Mouse (Mus musculus): ENCODE results near the gene Ccdc15. TPM values are rescaled to one million over a fixed set of nuclear protein-coding genes. Genes with fewer than 3 reads are reported as not detected.
A peak's percentile ranks its signal among the peaks of the same experiment; 100 is the strongest.

Gene Ccdc15
- polyA plus RNA-seq, 1 experiment: 18.6 TPM

GRCm38 (mm10) chr9:37232201-37233195, 115.7 kb downstream of the Ccdc15 start:
- no peaks in the 10 kb centered on the region for H3K9me3 ChIP-seq (replicated peaks; ENCODE audit: control insufficient read depth, insufficient read depth, low read length, poor library complexity, severe bottlenecking)
- H3K9ac ChIP-seq (ENCODE audit: low read depth, poor library complexity, severe bottlenecking): no peak overlapping the region
- TF ChIP-seq POLR2A (IDR thresholded peaks at IDR 0.05; ENCODE audit: insufficient read depth, low read length) (no peak), CTCF (IDR thresholded peaks at IDR 0.05; ENCODE audit: low read depth, low read length) (no peak), EP300 (IDR thresholded peaks at IDR 0.05; ENCODE audit: insufficient read depth, low read depth, low read length) (no peak)
- no peak overlapping the region for H3K4me3 ChIP-seq (ENCODE audit: low read depth, low read length)
- no peaks in the 10 kb centered on the region for H3K4me1 ChIP-seq (ENCODE audit: control insufficient read depth, insufficient read depth, low read length)
- no peaks in the 10 kb centered on the region for H3K27me3 ChIP-seq (ENCODE audit: control insufficient read depth, insufficient read depth, low read length, poor library complexity, severe bottlenecking)
- no peak overlapping the region for H3K27ac ChIP-seq (ENCODE audit: insufficient read depth, low read length)
- no peaks in the 10 kb centered on the region for H3K36me3 ChIP-seq (ENCODE audit: control insufficient read depth, insufficient read depth, low read length, poor library complexity, severe bottlenecking)

GRCm38 (mm10) chr9:37230486-37231195, 117.6 kb downstream of the Ccdc15 start:
- Histone ChIP-seq H3K27ac (ENCODE audit: insufficient read depth, low read length) (no peak overlapping the region), H3K9me3 (replicated peaks; ENCODE audit: control insufficient read depth, insufficient read depth, low read length, poor library complexity, severe bottlenecking) (no peaks in the 10 kb centered on the region), H3K36me3 (ENCODE audit: control insufficient read depth, insufficient read depth, low read length, poor library complexity, severe bottlenecking) (no peaks in the 10 kb centered on the region), H3K4me1 (ENCODE audit: control insufficient read depth, insufficient read depth, low read length) (no peaks in the 10 kb centered on the region), H3K9ac (ENCODE audit: low read depth, poor library complexity, severe bottlenecking) (no peak overlapping the region), H3K4me3 (ENCODE audit: low read depth, low read length) (no peak overlapping the region), H3K27me3 (ENCODE audit: control insufficient read depth, insufficient read depth, low read length, poor library complexity, severe bottlenecking) (no peaks in the 10 kb centered on the region)
- TF ChIP-seq POLR2A (IDR thresholded peaks at IDR 0.05; ENCODE audit: insufficient read depth, low read length): no peak

GRCm38 (mm10) chr9:37229880-37230325, 118.3 kb downstream of the Ccdc15 start:
- H3K27me3 ChIP-seq (ENCODE audit: control insufficient read depth, insufficient read depth, low read length, poor library complexity, severe bottlenecking): no peaks in the 10 kb centered on the region
- H3K4me3 ChIP-seq (ENCODE audit: low read depth, low read length): no peak overlapping the region
- no peaks in the 10 kb centered on the region for H3K9me3 ChIP-seq (replicated peaks; ENCODE audit: control insufficient read depth, insufficient read depth, low read length, poor library complexity, severe bottlenecking)
- no peaks in the 10 kb centered on the region for H3K36me3 ChIP-seq (ENCODE audit: control insufficient read depth, insufficient read depth, low read length, poor library complexity, severe bottlenecking)
- no peaks in the 10 kb centered on the region for H3K4me1 ChIP-seq (ENCODE audit: control insufficient read depth, insufficient read depth, low read length)
- TF ChIP-seq CTCF (IDR thresholded peaks at IDR 0.05; ENCODE audit: low read depth, low read length) (peak; percentile 41), POLR2A (IDR thresholded peaks at IDR 0.05; ENCODE audit: insufficient read depth, low read length) (no peak)
- H3K27ac ChIP-seq (ENCODE audit: insufficient read depth, low read length): no peak overlapping the region
- H3K9ac ChIP-seq (ENCODE audit: low read depth, poor library complexity, severe bottlenecking): no peak overlapping the region

Other genes with a start within 250 kb of the Ccdc15 start
- 12.3 and 14.3 TPM in 2 replicates for gene Pknox2, start 201.0 kb downstream of the Ccdc15 start, polyA plus RNA-seq (2011; ENCODE audit: insufficient read depth, insufficient read length, low read depth, missing spikeins)
- 3.6 and 4.1 TPM in 2 replicates for gene Tmem218, start 140.2 kb downstream of the Ccdc15 start, polyA plus RNA-seq (2011; ENCODE audit: insufficient read depth, insufficient read length, low read depth, missing spikeins)
- 2.1 and 2.3 TPM in 2 replicates for gene Slc37a2, start 92.7 kb downstream of the Ccdc15 start, polyA plus RNA-seq (2011; ENCODE audit: insufficient read depth, insufficient read length, low read depth, missing spikeins)
- 0.22 and 0.84 TPM in 2 replicates for gene Hepacam, start 18.9 kb upstream of the Ccdc15 start, polyA plus RNA-seq (2011; ENCODE audit: insufficient read depth, insufficient read length, low read depth, missing spikeins)
- 0.64 TPM in 1 of 2 replicates, not detected in the other for gene Robo4, start 53.5 kb upstream of the Ccdc15 start, polyA plus RNA-seq (2011; ENCODE audit: insufficient read depth, insufficient read length, low read depth, missing spikeins)
- 1.5 and 1.7 TPM in 2 replicates for gene Robo3, start 84.8 kb upstream of the Ccdc15 start, polyA plus RNA-seq (2011; ENCODE audit: insufficient read depth, insufficient read length, low read depth, missing spikeins)
- 85.4 and 85.6 TPM in 2 replicates for gene Msantd2, start 140.9 kb upstream of the Ccdc15 start, polyA plus RNA-seq (2011; ENCODE audit: insufficient read depth, insufficient read length, low read depth, missing spikeins)
- gene Esam, start 179.6 kb upstream of the Ccdc15 start, polyA plus RNA-seq (2011; ENCODE audit: insufficient read depth, insufficient read length, low read depth, missing spikeins): 1.7 and 3.1 TPM in 2 replicates
- gene Vsig2, start 190.8 kb upstream of the Ccdc15 start, polyA plus RNA-seq (2011; ENCODE audit: insufficient read depth, insufficient read length, low read depth, missing spikeins): 0.91 TPM in 1 of 2 replicates, not detected in the other
- 1.2 and 3.3 TPM in 2 replicates for gene Nrgn, start 204.5 kb upstream of the Ccdc15 start, polyA plus RNA-seq (2011; ENCODE audit: insufficient read depth, insufficient read length, low read depth, missing spikeins)
- 9.4 and 10.0 TPM in 2 replicates for gene Siae, start 207.3 kb upstream of the Ccdc15 start, polyA plus RNA-seq (2011; ENCODE audit: insufficient read depth, insufficient read length, low read depth, missing spikeins)

Data from ES-Bruce4 (cell line).